Mouse (Mus musculus) adrenal gland, adult (tissue): Measurements from ENCODE around the gene Ppef2.
A peak's percentile ranks its signal among the peaks of the same experiment; 100 is the strongest.

Experiments
- DNase-seq, 2 experiments: peaks; one replicate each; pipeline ENCODE4 v3.0.0; 2022 to 2023; ENCODE audit warnings: low spot score in 1 of 2; ENCODE audit not compliant: inconsistent age in 2 of 2

Ppef2 gene

DNA sequence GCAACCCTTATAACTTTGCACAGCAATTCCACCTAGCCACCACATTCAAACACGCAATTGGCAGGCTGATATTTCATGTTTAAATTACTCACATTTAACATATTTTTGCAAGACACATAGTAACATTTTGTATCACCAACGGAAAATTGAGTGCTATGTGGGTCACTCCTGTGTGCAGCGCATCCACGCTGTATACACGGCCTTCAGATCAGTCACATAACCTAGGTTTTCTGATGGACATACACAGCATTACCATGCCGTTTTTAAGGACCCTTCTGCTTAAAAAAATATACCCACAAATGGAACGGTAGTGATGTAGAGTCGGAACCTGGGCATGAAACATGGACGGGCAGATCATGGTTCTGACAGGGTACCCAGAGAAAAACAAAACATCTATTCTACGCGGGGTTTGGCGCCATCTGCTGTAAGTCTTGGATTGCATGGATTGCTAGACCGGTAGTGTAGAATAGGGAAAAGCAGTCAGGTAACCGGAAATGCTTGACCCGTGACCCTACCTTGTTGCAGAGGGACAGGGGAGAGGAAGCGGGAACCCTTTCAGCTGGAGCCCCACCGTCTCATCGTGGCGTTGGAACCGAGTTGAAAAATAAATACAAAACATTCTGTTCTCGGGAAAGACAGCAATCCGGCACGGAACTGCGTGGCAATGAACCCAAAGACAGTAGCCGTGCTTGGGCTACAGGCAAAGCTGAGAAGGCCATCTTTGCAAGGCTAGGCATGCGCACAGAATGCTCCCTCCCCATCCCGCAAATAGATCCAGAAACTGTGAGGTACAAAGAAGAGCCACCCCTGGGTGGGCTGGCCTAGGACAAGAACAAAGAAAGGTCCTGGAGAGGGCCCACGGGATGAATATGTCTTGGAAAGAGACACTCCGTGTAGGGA is 16.5 kb downstream of the Ppef2 start:
- peak; percentile 60 to 90 for DNase-seq

DNA sequence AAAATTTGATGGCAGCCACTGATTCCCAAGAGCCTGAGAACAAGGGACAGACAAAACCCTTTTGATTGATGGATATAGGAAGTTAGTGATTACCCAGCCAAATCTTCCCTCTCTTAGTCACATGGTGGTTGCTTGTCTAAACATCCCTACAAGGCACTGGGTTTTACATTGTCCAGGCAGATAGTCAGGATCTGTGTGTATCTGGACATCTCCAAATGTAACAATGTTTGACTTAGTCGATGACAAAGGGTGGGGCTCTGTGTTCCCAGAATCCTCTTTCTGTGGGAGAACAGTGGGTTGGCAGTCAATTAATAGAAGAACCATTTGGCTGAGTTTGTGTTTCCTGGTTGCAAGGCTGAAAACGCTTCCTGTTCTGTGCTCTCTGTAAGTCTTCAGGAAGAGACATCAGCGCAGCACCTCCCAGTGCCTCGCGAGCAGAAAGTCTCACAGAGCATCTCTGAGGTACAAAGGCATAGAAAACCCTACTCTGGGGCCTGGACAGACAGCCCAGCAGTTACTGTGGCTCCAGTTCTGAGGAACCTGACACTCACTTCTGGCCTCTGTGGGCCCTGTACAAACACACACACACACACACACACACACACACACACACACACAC is 21.0 kb downstream of the Ppef2 start:
- no peak for DNase-seq

DNA sequence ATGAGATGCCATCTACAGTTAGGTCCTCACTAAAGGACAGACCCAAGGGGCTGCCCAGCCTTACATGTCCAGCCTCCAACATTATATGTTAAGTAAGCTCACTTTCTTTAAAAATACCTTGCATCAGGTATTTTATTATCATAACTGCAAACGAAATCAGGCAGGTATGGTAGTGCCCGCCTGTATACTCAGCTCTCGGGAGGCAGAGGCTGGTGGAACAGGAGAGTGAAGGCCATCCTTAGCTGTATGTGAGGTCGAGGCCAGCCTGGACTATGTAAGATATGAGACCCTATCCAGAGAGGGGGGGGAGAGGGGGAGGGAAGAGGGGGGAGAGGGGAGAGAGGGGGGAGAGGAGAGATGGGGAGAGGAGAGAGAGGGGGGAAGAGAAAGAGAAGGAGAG is 22.7 kb downstream of the Ppef2 start:
- no peak for DNase-seq

DNA sequence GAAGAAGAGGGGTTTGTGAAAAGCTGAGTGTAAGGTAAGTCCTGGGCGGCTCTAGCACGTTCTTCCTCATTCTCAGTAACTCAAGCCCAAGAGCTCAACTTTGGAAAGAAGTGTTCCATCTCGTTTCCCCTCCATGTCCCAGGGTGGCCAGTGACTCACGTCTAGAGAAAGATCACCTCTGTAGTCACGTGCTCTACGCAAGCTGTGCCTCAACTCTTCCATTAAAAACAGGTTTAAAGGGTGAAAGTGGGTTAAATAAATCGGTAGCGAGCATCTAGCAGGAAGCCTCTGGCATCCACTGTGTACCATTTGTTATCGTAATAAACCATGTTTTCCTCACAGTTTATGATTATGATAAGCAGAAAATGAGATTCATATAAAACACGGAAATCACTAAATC is 24.2 kb downstream of the Ppef2 start:
- DNase-seq = no peak

DNA sequence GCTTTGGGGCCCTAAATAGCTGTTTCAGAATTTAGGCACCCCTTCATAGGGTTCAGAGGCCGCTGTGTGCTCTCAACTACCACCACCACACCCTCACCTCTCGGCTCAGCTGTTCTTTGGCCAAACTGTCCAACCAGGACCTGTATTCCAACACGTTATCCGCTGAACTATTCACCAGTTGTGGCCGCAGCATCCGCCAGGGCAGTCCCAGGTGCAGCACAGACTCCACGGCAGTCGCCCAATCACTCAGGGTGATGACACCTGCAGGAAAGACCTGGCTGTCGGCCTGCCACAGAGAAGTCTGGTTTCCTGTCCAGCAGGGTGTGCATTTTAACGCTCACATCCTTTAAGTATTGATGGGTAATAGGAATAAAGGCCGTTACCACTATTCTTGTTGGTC is 25.8 kb downstream of the Ppef2 start:
- DNase-seq = no peak

DNA sequence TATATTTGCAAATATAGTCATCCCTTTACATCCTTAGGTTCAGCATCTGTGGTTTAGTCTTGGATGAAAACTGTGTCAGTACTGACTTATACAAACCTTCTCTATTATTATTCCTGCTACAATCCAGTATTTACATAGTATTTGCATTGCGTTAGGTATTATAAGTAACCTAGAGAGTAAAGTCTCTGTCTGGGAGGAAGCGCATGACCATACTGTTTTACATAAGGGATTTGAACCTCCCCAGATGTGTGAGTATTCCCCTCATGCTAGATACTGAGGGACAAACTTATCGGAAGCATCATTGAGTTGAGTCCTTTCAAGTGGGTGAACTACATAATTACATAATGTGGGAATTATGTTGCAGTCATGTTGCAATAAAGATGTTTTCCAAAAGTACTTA is 26.6 kb downstream of the Ppef2 start:
- no peak for DNase-seq

DNA sequence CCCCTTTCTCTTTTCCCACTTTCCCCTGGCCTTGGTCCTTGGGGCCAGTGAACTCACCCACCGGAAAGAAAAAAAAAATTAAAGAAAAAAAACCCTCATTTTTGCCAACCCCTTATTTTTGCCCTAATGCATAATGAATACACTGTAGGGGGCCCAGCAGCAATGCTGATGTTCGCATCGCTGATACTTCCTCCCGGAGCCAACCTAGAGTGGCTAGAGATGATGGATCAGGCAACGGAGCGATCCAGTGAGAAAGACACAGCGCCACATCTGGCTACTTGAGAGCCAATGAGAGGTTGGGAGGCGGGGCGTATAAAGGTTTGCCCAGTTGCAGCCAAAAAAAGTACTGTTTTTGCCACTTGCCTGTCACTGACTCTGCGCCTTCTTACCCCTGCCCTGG is 27.3 kb downstream of the Ppef2 start:
- DNase-seq = no peak

DNA sequence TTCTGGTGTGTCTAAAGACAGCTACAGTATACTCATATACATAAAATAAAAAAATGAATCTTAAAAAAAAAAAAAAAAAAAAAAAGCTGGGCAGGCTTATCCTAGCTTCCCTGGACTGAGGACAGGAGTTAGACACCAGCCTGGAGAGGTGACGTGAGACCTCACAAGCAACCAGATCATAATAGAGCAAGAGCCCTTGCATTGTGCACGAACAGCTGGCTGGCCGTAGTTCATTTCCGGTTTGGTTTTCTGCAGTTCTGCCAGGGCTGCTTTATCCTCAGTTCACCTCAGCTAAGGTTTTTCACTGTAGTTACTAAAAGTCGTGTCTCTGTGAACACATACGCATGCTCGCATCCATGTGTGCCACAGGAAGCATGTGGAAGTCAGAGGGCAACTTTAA is 28.3 kb downstream of the Ppef2 start:
- DNase-seq = no peak

DNA sequence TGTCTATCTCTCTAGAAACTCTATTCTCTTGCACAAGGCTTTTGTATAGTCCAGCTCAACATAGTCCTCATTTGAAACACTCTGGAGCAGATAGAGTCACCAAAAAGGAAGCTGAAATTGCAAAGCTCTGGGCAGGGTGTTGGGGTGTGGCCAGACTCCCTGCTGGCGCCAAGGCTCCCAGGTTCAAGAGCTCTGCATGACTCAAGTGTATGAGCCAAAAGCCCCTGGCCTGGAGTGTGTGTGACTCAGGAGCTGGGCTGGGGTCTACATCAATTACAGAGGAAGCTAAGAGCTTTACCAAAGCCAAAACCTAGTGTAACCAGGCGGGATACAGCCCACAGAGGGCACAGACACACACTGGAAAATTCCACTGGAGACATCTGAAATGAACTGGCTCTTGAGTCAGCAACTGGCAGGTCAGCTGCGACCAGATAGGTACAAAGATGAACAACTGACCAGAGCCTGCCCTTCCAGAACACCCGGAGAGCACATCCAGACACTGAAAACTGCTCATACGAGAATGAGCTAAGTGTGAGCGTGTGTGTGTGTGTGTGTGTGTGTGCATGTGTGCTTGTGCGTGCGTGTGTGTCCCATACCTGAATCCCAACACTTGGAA is 35.7 kb downstream of the Ppef2 start:
- DNase-seq = no peak

DNA sequence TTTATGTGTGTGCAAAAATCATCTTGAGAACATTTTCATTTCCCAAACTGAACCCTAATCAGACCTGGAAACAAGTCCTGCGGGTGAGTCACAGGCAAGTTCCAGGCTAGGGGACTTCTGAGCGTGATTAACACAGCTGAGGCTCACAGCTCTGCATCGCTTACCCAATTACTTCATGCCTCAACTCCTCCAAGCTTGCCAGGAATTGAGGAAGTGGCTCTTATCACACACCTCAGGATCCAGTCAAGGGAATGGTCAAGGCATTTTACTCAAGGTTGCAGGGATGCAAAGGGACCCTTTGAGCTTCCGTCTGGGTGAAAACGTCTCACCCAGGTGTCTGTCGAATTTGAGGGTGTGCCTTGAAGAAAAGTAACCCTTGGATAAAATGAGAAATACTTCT is 36.3 kb downstream of the Ppef2 start:
- no peak for DNase-seq

DNA sequence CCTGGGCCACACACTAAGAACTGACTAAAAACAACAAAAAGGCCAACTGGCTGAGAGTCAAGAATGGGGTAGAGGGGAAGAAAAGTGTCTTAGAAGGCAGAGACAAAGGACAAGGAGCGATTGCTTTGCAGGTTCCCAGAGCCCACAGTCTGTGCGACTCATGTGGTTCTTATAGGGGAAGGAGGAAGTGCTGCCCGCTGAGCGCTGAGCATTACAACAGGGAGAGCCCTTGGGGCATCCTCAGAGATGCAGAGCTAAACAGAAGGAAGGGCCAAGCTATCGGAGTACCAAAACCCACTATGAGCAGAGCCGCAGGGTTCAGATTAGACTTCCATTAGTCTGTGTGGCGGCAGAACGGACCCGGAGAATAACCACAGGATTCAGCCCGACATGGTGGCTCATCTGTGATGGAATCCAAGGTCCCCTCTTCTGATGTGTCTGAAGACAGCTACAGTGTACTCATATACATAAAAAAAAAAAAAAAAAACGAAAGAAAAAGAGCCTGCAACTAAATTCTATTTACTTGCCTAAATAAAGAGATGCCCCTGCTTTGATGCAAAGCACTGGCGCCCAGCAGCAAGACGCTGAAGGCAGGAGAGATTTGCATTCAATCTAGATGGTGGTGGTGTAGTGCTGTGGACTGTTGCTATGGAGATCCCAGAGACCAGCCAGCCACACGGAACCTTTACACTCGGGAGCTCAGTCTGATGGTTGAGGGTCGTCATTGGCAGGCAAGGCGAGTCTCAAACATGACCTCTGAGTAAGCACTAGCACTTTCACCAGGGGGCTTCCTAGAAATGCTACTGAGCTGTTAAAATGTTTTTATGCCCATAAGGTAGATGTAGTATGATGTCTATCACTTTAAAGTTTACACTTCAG is 36.9 kb downstream of the Ppef2 start:
- no peak for DNase-seq

DNA sequence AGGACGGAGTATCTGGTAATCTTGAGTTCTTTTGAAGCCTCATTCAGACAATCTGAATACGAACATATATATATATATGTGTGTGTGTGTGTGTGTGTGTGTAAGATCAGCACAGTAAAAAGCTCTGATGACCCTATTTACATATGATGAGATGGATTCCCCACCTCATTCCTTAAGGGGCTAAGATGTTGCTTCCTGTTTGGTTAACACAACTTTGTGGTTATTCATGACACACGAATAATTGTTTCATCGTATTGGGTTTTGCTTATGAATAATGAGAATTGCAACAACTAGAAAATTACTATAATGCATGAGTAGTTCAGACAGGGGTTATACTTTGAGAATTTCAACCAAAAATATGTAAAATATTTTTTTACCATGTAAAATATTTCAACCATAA is 40.8 kb downstream of the Ppef2 start, which contains the start of gene U90926:
U90926 (minus strand) TSS at position 101 of the 400 bp plus-strand sequence.
- no peak for DNase-seq

DNA sequence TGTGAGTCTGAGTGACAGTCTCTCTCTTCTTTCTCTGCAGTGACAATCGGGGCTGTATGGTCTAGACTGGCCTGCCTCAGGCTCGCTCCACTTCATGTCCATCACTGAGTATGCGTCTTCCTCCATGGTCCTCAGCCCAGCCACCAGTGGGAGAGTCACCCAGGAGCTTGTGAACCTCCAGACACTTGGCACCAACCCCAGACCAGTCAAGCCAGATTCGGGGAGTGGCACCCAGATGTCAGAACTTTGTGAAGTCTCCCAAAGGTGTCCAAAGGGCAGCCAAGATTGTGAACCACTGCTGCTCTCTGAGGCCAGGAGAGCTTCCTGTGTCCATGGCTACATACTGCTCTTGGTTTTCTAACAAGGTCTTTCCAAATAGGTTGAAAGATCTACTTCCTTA is 43.8 kb downstream of the Ppef2 start:
- peak in 1 of 2 experiments; percentile 42 for DNase-seq

DNA sequence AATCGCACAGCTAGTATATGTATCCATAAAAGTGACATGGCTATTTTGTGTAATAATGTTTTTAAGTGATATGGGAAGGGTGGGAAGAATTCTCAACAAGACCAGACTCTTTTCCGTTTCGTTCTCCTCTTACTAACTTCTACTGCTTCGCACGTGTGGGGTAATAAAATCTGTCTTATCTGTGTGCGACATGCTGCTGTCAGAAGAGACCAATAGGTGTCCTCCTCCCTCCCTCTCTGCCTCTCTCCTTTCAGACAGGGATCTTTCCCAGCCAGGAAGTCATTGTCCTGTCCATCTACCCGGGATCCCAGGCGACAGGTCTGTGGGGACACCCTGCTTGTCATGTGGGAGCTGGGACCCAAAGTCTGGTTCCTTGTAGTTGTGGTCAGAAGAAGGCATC is 45.9 kb downstream of the Ppef2 start:
- no peak for DNase-seq

DNA sequence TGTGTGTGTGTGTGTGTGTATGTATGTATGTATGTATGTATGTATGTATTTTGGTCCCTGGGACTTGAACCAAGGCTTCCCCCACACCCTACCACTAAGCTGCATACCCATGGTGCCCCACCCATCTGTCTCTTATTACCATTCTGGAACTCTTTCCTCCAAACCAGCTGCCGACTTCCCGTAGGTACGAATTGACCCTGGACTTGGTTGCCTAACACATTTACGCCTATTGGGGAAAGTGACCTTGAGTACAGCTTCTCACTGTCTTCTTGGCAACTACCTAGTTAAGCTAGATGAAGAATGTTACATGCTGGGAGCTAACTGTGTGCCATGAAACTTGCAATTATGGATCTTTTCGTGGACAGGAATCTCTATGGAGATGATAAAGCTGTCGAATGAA is 50.0 kb downstream of the Ppef2 start:
- DNase-seq = peak in 1 of 2 experiments; percentile 40

DNA sequence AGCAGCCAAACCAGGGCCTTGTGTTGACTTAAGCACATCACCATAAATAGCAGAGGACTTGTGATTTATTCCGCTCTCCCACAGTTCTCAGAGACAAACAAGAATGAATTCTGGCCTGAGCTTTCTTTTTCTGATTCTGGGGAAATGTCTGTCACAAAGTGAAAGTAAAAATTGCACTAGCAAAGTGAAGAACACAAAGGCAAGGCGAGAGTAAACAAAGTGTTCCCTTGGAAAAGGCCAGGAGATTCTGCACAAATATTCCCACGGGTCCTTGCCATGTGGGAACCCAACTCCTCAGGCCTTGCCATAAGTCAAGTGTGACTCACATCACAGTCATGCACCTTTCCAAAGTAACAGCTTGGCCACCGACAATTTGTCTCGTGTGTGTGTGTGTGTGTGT is 50.4 kb downstream of the Ppef2 start:
- peak; percentile 49 to 76 for DNase-seq

DNA sequence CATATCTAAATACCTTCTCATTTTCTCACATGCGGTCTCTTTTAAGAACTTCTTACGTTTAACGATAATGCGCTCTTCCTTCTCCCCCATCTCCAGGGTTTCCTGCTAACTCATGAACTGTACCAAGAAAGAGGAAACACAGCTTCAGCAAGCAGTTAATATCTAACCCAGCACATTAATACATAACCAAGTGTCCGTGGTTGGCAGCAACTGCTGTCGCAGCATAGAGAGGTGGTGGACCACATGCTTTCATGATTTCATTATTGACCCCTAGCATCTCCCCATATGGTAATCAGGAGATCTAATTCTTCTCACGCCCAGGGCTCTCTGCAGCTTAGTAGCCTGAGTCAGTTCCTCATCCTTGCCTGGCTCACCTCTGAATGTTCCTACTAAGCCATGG is 50.9 kb downstream of the Ppef2 start:
- no peak for DNase-seq

DNA sequence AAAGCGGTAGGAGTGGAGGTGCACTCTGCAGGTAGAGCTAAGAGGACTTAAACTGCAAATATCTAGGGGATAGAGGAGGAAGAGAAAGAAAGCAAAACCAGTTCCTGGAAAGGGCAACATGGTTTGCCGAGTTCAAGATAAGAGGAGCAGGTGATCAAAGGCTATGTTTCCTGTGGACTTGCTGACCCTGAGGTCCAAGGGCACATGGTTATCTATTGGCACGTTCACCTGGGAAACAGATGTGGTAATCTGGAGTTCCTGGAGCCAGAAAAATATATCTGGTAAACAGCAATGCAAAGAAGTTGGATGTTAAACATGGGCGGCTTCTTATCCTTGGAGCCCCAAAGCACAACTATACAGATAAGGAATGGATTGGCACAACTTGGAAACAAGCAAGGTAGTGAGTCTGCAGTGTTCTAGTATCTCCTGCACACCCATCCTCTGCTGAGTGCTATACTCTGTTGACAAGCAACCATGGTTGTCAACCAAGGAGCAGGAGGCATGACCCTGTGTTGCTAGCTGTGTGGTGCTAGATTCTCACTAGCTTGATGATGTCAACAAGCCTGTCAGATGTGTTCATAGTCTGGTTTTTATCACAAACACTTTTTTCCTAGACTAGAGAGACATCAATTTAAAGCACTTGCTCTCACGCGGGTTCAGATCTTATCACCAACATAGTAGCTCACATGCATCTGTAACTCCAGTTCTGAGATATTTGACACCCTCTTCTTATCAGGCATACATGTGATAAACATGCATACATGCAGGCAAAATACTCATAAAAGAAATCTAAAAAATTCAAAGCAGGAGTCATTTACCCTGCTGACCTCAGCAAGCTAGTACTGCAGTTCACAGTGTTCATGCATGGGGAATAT is 51.7 kb downstream of the Ppef2 start:
- peak in 1 of 2 experiments; percentile 43 for DNase-seq

DNA sequence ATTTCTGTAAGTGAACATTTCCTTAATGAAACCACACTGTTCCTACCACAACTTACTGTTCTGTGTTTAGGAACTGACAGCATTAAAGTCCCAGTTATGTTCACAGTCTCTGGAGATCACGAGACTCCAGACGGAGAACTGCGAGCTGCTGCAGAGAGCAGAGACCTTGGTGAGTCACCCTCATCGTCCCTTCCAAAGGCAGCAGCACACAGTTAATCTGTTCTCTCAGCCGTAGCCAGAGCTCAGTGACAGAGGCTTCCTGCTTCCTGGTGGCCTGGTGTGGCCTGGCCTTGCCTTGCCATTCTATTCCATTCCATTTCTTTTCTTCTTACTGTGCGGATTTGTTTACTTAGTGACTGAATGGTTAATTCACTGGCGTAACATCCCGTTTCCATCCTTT is 57.8 kb downstream of the Ppef2 start:
- peak; percentile 64 to 80 for DNase-seq
